In the genomic region with DNA sequence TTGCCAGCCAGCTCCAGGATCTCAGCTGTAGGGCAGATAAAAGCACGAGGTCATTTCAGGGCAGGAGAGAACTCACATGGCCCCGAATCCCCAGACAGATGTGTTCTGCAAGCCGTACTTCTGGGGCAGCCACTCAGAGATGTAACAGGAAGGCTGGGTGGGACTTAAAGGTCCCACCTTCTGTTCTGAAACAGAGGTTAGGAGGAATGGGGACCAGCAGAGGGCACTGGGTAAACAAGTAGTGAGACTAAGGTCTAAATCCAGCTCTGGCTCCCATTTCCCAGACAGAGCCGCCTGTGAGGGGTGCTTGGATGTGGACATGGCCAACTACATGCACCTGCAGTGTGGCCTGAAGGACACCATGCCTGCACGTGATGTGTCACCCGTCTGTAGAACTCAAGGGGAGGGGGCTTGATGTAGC, we compare ENCODE assay signal across 14 mouse cellular contexts. TPM values are rescaled to one million over a fixed set of nuclear protein-coding genes. Genes with fewer than 3 reads are reported as not detected.
A peak's percentile ranks its signal among the peaks of the same experiment; 100 is the strongest.
DNase-seq lines count a peak whose midpoint lies in the region; ATAC-seq lines count a peak whose summit lies in the region.
"Had no signal": no experiment of that assay in that cellular context is flagged by ENCODE, and none has a peak within 500 bp of the region (broad histone marks: within the 10 kb centered on the region; RNA-seq: fewer than 3 reads in every experiment).

No protein-coding gene starts in this region.

- intact Hi-C loops in left cerebral cortex, postnatal 36 days (cut with DNase I): no loop called here

- no peak overlapping the region for H3K4me3 ChIP-seq in hindbrain, embryonic 13.5 days
- H3K4me3 ChIP-seq in hindbrain, embryonic 12.5 days: no peak overlapping the region
- no peak overlapping the region for H3K4me3 ChIP-seq in stomach, embryonic 15.5 days (replicated peaks)
- H3K4me3 ChIP-seq: limb, embryonic 12.5 days had no signal

- peaks cover 29% of the 10 kb centered on the region for H3K36me3 ChIP-seq in hindbrain, embryonic 13.5 days
- H3K36me3 ChIP-seq in hindbrain, embryonic 12.5 days: peaks cover 48% of the 10 kb centered on the region
- H3K36me3 ChIP-seq in stomach, embryonic 15.5 days: peaks cover 19% of the 10 kb centered on the region

- no peaks in the 10 kb centered on the region for H3K27me3 ChIP-seq in hindbrain, embryonic 13.5 days
- no peaks in the 10 kb centered on the region for H3K27me3 ChIP-seq in hindbrain, embryonic 12.5 days
- H3K27me3 ChIP-seq in stomach, embryonic 15.5 days (replicated peaks): no peaks in the 10 kb centered on the region
- H3K27me3 ChIP-seq: limb, embryonic 12.5 days had no signal

- 90% methylated on average over 6 of the region's 6 CpGs for WGBS in hindbrain, embryonic 13.5 days
- WGBS in hindbrain, embryonic 12.5 days: 86% methylated on average over 6 of the region's 6 CpGs
- WGBS in stomach, embryonic 15.5 days: 65% methylated on average over 6 of the region's 6 CpGs

- no peak overlapping the region for H3K9ac ChIP-seq in hindbrain, embryonic 13.5 days
- no peak overlapping the region for H3K9ac ChIP-seq in hindbrain, embryonic 12.5 days
- no peak overlapping the region for H3K9ac ChIP-seq in stomach, embryonic 15.5 days

- H3K9me3 ChIP-seq in hindbrain, embryonic 13.5 days: no peaks in the 10 kb centered on the region
- H3K9me3 ChIP-seq in hindbrain, embryonic 12.5 days (replicated peaks): no peaks in the 10 kb centered on the region
- H3K9me3 ChIP-seq in stomach, embryonic 15.5 days: no peaks in the 10 kb centered on the region
- H3K9me3 ChIP-seq: limb, embryonic 12.5 days had no signal

- no peak for ATAC-seq in hindbrain, embryonic 13.5 days (ENCODE audit: low FRiP score)
- no peak for ATAC-seq in hindbrain, embryonic 12.5 days (ENCODE audit: low FRiP score)
- ATAC-seq in stomach, embryonic 15.5 days (ENCODE audit: insufficient read depth, low FRiP score, low read depth): no peak
- ATAC-seq in monocyte, adult 5-6 weeks (replicated peaks; ENCODE audit: insufficient number of reproducible peaks, low FRiP score, low TSS enrichment, poor library complexity, severe bottlenecking): no peak
- ATAC-seq: forebrain, embryonic 14.5 days had no signal

- peak; percentile 39 for DNase-seq in testis, postnatal 14 days (ENCODE audit: low spot score)
- no peak for DNase-seq in testis, postnatal 10 days (ENCODE audit: low spot score)
- DNase-seq in left cerebral cortex, postnatal 36 days (ENCODE audit: low spot score in 2 of 2): no peak
- DNase-seq: adrenal gland, adult 2 months; gastrocnemius, postnatal 25 days; kidney, postnatal 14 days; lung, adult 18-20 months; retina, postnatal 1 day had no signal

- no peak overlapping the region for H3K4me2 ChIP-seq in hindbrain, embryonic 13.5 days
- H3K4me2 ChIP-seq in hindbrain, embryonic 12.5 days (replicated peaks): no peak overlapping the region
- H3K4me2 ChIP-seq in stomach, embryonic 15.5 days: no peak overlapping the region
- H3K4me2 ChIP-seq: limb, embryonic 12.5 days had no signal

- H3K27ac ChIP-seq in hindbrain, embryonic 13.5 days: peak overlapping the region; percentile 73; the same call in 1 of the 2 replicates
- H3K27ac ChIP-seq in hindbrain, embryonic 12.5 days: no peak overlapping the region
- H3K27ac ChIP-seq in stomach, embryonic 15.5 days: 0 out of 2 replicates have a peak overlapping the region, but pooled peaks have one; percentile 1

- H3K4me1 ChIP-seq in hindbrain, embryonic 13.5 days (replicated peaks): peaks cover 50% of the 10 kb centered on the region
- H3K4me1 ChIP-seq in hindbrain, embryonic 12.5 days: peaks cover 36% of the 10 kb centered on the region
- peaks cover 48% of the 10 kb centered on the region for H3K4me1 ChIP-seq in stomach, embryonic 15.5 days

RNA-seq across cellular contexts. Expression of a gene that starts 31.2 kb away (rescaled TPM):
- polyA plus RNA-seq in hindbrain, embryonic 13.5 days (2015; fragmentation: Nextera tagmentation; extraction: Ambion mirVana): 369 and 380 TPM in 2 replicates
- 491 and 497 TPM in 2 replicates for polyA plus RNA-seq in hindbrain, embryonic 12.5 days (2016; fragmentation: Nextera tagmentation; extraction: Ambion mirVana)
- polyA plus RNA-seq in stomach, embryonic 15.5 days (2015; fragmentation: Nextera tagmentation; extraction: Ambion mirVana): 311 and 348 TPM in 2 replicates
- total RNA-seq in left cerebral cortex, postnatal 36 days (2021): 100 to 1,000 TPM in 1 of 2 experiments, 10 to 100 TPM in 1; 95.3 to 109 TPM
- total RNA-seq in monocyte, adult 5-6 weeks (2017): 218 to 284 TPM (median 219 TPM) in 3 replicates
